Mouse (Mus musculus): ENCODE data around the gene Ak1. TPM values are rescaled to one million over a fixed set of nuclear protein-coding genes. Genes with fewer than 3 reads are reported as not detected.

Gene Ak1
- polyA plus RNA-seq, 1 experiment from 2014 or later, result 125 TPM

GRCm38 (mm10) chr2:32646379-32647056 lies 25.0 kb downstream of the Ak1 start, which contains the start of gene Eng:
Gene Eng, plus strand, starts transcription at chr2:32646595.
- H3K4me2 ChIP-seq (ENCODE audit: low read depth, low read length), result peak within 1 kb of the TSS; percentile 58
- no peaks in the 10 kb centered on the region for H3K9me3 ChIP-seq (ENCODE audit: control insufficient read depth, low read length)
- H3K4me3 ChIP-seq (ENCODE audit: low read depth, low read length), result peak within 1 kb of the TSS; percentile 41
- H3K36me3 ChIP-seq (ENCODE audit: control insufficient read depth, insufficient read depth, low read length), result no peaks in the 10 kb centered on the region
- peak; percentile 76 for ATAC-seq (ENCODE audit: low read depth)
- H3K4me1 ChIP-seq (ENCODE audit: control insufficient read depth, insufficient read depth, low read length), result peaks cover 16% of the 10 kb centered on the region
- peak within 1 kb of the TSS; percentile 66 for H3K9ac ChIP-seq (ENCODE audit: low read depth, low read length)
- DNase-seq (ENCODE audit: low spot score), result peak; percentile 81
- H3K27me3 ChIP-seq (replicated peaks; ENCODE audit: control insufficient read depth, insufficient read depth, low read length), result no peaks in the 10 kb centered on the region
- WGBS, result 55% methylated on average over 26 of the region's 31 CpGs
- peak within 1 kb of the TSS; percentile 85 for H3K27ac ChIP-seq (replicated peaks; ENCODE audit: low read depth, low read length)

GRCm38 (mm10) chr2:32647366-32647765 lies 25.8 kb downstream of the Ak1 start:
- Histone ChIP-seq H3K4me3 (ENCODE audit: low read depth, low read length) (peak overlapping the region; percentile 41), H3K9ac (ENCODE audit: low read depth, low read length) (peak overlapping the region; percentile 66; the same call in 1 of the 2 replicates), H3K27me3 (replicated peaks; ENCODE audit: control insufficient read depth, insufficient read depth, low read length) (no peaks in the 10 kb centered on the region), H3K27ac (replicated peaks; ENCODE audit: low read depth, low read length) (no peak overlapping the region), H3K9me3 (ENCODE audit: control insufficient read depth, low read length) (no peaks in the 10 kb centered on the region), H3K36me3 (ENCODE audit: control insufficient read depth, insufficient read depth, low read length) (no peaks in the 10 kb centered on the region), H3K4me1 (ENCODE audit: control insufficient read depth, insufficient read depth, low read length) (peaks cover 16% of the 10 kb centered on the region), H3K4me2 (ENCODE audit: low read depth, low read length) (peak overlapping the region; percentile 58)
- no peak for ATAC-seq (ENCODE audit: low read depth)
- no peak for DNase-seq (ENCODE audit: low spot score)
- WGBS, result 84% methylated on average over 7 of the region's 7 CpGs

GRCm38 (mm10) chr2:32653764-32654163 lies 32.2 kb downstream of the Ak1 start:
- H3K9ac ChIP-seq (ENCODE audit: low read depth, low read length), result 0 out of 2 replicates have a peak overlapping the region, but pooled peaks have one; percentile 25
- no peaks in the 10 kb centered on the region for H3K9me3 ChIP-seq (ENCODE audit: control insufficient read depth, low read length)
- no peaks in the 10 kb centered on the region for H3K27me3 ChIP-seq (replicated peaks; ENCODE audit: control insufficient read depth, insufficient read depth, low read length)
- H3K36me3 ChIP-seq (ENCODE audit: control insufficient read depth, insufficient read depth, low read length), result no peaks in the 10 kb centered on the region
- WGBS, result 27% methylated on average over 7 of the region's 7 CpGs
- no peak overlapping the region for H3K4me2 ChIP-seq (ENCODE audit: low read depth, low read length)
- 0 out of 2 replicates have a peak overlapping the region, but pooled peaks have one; percentile 21 for H3K27ac ChIP-seq (replicated peaks; ENCODE audit: low read depth, low read length)
- H3K4me3 ChIP-seq (ENCODE audit: low read depth, low read length), result no peak overlapping the region
- H3K4me1 ChIP-seq (ENCODE audit: control insufficient read depth, insufficient read depth, low read length), result peaks cover 22% of the 10 kb centered on the region
- DNase-seq (ENCODE audit: low spot score) (peak; percentile 11), ATAC-seq (ENCODE audit: low read depth) (0 out of 2 replicates have a peak, but pooled peaks have one; percentile 24)

- WGBS, result 63% methylated on average over 12 of the region's 14 CpGs
- Histone ChIP-seq H3K9me3 (ENCODE audit: control insufficient read depth, low read length) (no peaks in the 10 kb centered on the region), H3K4me2 (ENCODE audit: low read depth, low read length) (no peak overlapping the region), H3K4me3 (ENCODE audit: low read depth, low read length) (no peak overlapping the region), H3K9ac (ENCODE audit: low read depth, low read length) (no peak overlapping the region), H3K36me3 (ENCODE audit: control insufficient read depth, insufficient read depth, low read length) (no peaks in the 10 kb centered on the region), H3K27me3 (replicated peaks; ENCODE audit: control insufficient read depth, insufficient read depth, low read length) (no peaks in the 10 kb centered on the region), H3K4me1 (ENCODE audit: control insufficient read depth, insufficient read depth, low read length) (peaks cover 22% of the 10 kb centered on the region), H3K27ac (replicated peaks; ENCODE audit: low read depth, low read length) (peak overlapping the region; percentile 48)
- no peak for ATAC-seq (ENCODE audit: low read depth)
- no peak for DNase-seq (ENCODE audit: low spot score)
Measured at GRCm38 (mm10) chr2:32654743-32655393, 33.3 kb downstream of the Ak1 start.

- H3K4me1 ChIP-seq (ENCODE audit: control insufficient read depth, insufficient read depth, low read length), result peaks cover 22% of the 10 kb centered on the region
- H3K4me2 ChIP-seq (ENCODE audit: low read depth, low read length), result no peak overlapping the region
- H3K4me3 ChIP-seq (ENCODE audit: low read depth, low read length), result no peak overlapping the region
- WGBS, result 83% methylated on average over 3 of the region's 3 CpGs
- H3K36me3 ChIP-seq (ENCODE audit: control insufficient read depth, insufficient read depth, low read length), result no peaks in the 10 kb centered on the region
- ATAC-seq (ENCODE audit: low read depth) (no peak), DNase-seq (ENCODE audit: low spot score) (no peak)
- H3K27ac ChIP-seq (replicated peaks; ENCODE audit: low read depth, low read length), result peak overlapping the region; percentile 48
- H3K9ac ChIP-seq (ENCODE audit: low read depth, low read length), result no peak overlapping the region
- H3K27me3 ChIP-seq (replicated peaks; ENCODE audit: control insufficient read depth, insufficient read depth, low read length), result no peaks in the 10 kb centered on the region
- no peaks in the 10 kb centered on the region for H3K9me3 ChIP-seq (ENCODE audit: control insufficient read depth, low read length)
Measured at GRCm38 (mm10) chr2:32655394-32655744, 33.8 kb downstream of the Ak1 start.

- Histone ChIP-seq H3K4me3 (ENCODE audit: low read depth, low read length) (no peak overlapping the region), H3K36me3 (ENCODE audit: control insufficient read depth, insufficient read depth, low read length) (no peaks in the 10 kb centered on the region), H3K4me1 (ENCODE audit: control insufficient read depth, insufficient read depth, low read length) (peaks cover 22% of the 10 kb centered on the region), H3K27me3 (replicated peaks; ENCODE audit: control insufficient read depth, insufficient read depth, low read length) (no peaks in the 10 kb centered on the region), H3K4me2 (ENCODE audit: low read depth, low read length) (no peak overlapping the region), H3K9me3 (ENCODE audit: control insufficient read depth, low read length) (no peaks in the 10 kb centered on the region), H3K9ac (ENCODE audit: low read depth, low read length) (no peak overlapping the region), H3K27ac (replicated peaks; ENCODE audit: low read depth, low read length) (peak overlapping the region; percentile 48)
- peak; percentile 73 for DNase-seq (ENCODE audit: low spot score)
- ATAC-seq (ENCODE audit: low read depth), result peak; percentile 71
- 20% methylated on average over 11 of the region's 12 CpGs for WGBS
Measured at GRCm38 (mm10) chr2:32655826-32656225, 34.3 kb downstream of the Ak1 start.

- Histone ChIP-seq H3K9me3 (ENCODE audit: control insufficient read depth, low read length) (no peaks in the 10 kb centered on the region), H3K9ac (ENCODE audit: low read depth, low read length) (no peak overlapping the region), H3K4me3 (ENCODE audit: low read depth, low read length) (no peak overlapping the region), H3K36me3 (ENCODE audit: control insufficient read depth, insufficient read depth, low read length) (no peaks in the 10 kb centered on the region), H3K27ac (replicated peaks; ENCODE audit: low read depth, low read length) (no peak overlapping the region), H3K4me1 (ENCODE audit: control insufficient read depth, insufficient read depth, low read length) (peaks cover 18% of the 10 kb centered on the region), H3K27me3 (replicated peaks; ENCODE audit: control insufficient read depth, insufficient read depth, low read length) (no peaks in the 10 kb centered on the region), H3K4me2 (ENCODE audit: low read depth, low read length) (no peak overlapping the region)
- DNase-seq (ENCODE audit: low spot score) (no peak), ATAC-seq (ENCODE audit: low read depth) (no peak)
- 87% methylated on average over 2 of the region's 2 CpGs for WGBS
Measured at GRCm38 (mm10) chr2:32658873-32659272, 37.3 kb downstream of the Ak1 start.

GRCm38 (mm10) chr2:32661509-32662107 lies 40.0 kb downstream of the Ak1 start:
- Histone ChIP-seq H3K4me3 (ENCODE audit: low read depth, low read length) (no peak overlapping the region), H3K4me2 (ENCODE audit: low read depth, low read length) (no peak overlapping the region), H3K9me3 (ENCODE audit: control insufficient read depth, low read length) (no peaks in the 10 kb centered on the region), H3K9ac (ENCODE audit: low read depth, low read length) (peak overlapping the region; percentile 15; the same call in 1 of the 2 replicates), H3K27ac (replicated peaks; ENCODE audit: low read depth, low read length) (peak overlapping the region; percentile 52; the same call in 1 of the 2 replicates), H3K4me1 (ENCODE audit: control insufficient read depth, insufficient read depth, low read length) (no peaks in the 10 kb centered on the region), H3K36me3 (ENCODE audit: control insufficient read depth, insufficient read depth, low read length) (no peaks in the 10 kb centered on the region), H3K27me3 (replicated peaks; ENCODE audit: control insufficient read depth, insufficient read depth, low read length) (no peaks in the 10 kb centered on the region)
- 47% methylated on average over 6 of the region's 7 CpGs for WGBS
- peak; percentile 9 for DNase-seq (ENCODE audit: low spot score)
- peak; percentile 38; the same call in 1 of the 2 replicates for ATAC-seq (ENCODE audit: low read depth)

All from embryonic facial prominence, embryonic 14.5 days (tissue).